Mouse (Mus musculus) CH12.LX (cell line): ENCODE results near the gene Myo18a. TPM values are rescaled to one million over a fixed set of nuclear protein-coding genes. Genes with fewer than 3 reads are reported as not detected.

ENCODE experiments used
- DNase-seq: peaks from one replicate; pipeline ENCODE4 v3.0.0-alpha.2; 2013; ENCODE audit errors: extremely low read depth
- H3K27ac ChIP-seq: 2 replicates; pipeline ENCODE4 v1.5.1; 2012; ENCODE audit warnings: low read depth, mild to moderate bottlenecking, control low read depth, moderate library complexity; ENCODE audit not compliant: insufficient read depth
- H3K27me3 ChIP-seq: replicated peaks from 2 replicates; pipeline ENCODE3; 2012; ENCODE audit warnings: inconsistent platforms
- H3K36me3 ChIP-seq, 2 experiments: replicated peaks in 1 of 2; 2 replicates each; pipeline versions ENCODE3 to v1.6.1; 2012; ENCODE audit warnings: inconsistent platforms in 1 of 2, low read length in 1 of 2, mild to moderate bottlenecking in 1 of 2, mixed read lengths in 1 of 2, moderate library complexity in 1 of 2; ENCODE audit not compliant: control insufficient read depth in 1 of 2, insufficient read depth in 1 of 2
- H3K4me1 ChIP-seq, 2 experiments: 2 replicates each; pipeline ENCODE4 v1.6.1; 2012; ENCODE audit warnings: inconsistent platforms in 1 of 2, moderate library complexity in 1 of 2; ENCODE audit not compliant: insufficient read depth in 2 of 2, control insufficient read depth in 1 of 2
- H3K4me2 ChIP-seq: 2 replicates; pipeline ENCODE4 v1.6.1; 2012; ENCODE audit warnings: low read depth, mild to moderate bottlenecking, control low read depth; ENCODE audit not compliant: poor library complexity, insufficient read depth, severe bottlenecking
- H3K4me3 ChIP-seq, 3 experiments: fragments of 150-350 bp in 1 of 3; sonication (generic) in 1 of 3; replicated peaks in 1 of 3; 2 replicates each; pipeline versions ENCODE3 to v1.5.1; 2011 to 2012; ENCODE audit warnings: low read depth in 2 of 3, low read length in 2 of 3, mild to moderate bottlenecking in 2 of 3, moderate library complexity in 2 of 3, control low read depth in 1 of 3, improper control_type of control experiment in 1 of 3, inconsistent platforms in 1 of 3, mixed read lengths in 1 of 3; ENCODE audit not compliant: poor library complexity in 1 of 3
- H3K79me2 ChIP-seq: replicated peaks from 2 replicates; pipeline ENCODE4 v1.6.1; 2012; ENCODE audit warnings: mild to moderate bottlenecking, moderate library complexity; ENCODE audit not compliant: control insufficient read depth, poor library complexity, insufficient read depth, severe bottlenecking; ENCODE audit errors: extremely low read depth
- H3K9ac ChIP-seq: 2 replicates; pipeline ENCODE4 v1.6.1; 2012; ENCODE audit warnings: low read depth, mild to moderate bottlenecking, control low read depth, moderate library complexity; ENCODE audit not compliant: insufficient read depth
- H3K9me3 ChIP-seq: replicated peaks from 2 replicates; pipeline ENCODE3; 2012; ENCODE audit warnings: low read length, inconsistent platforms, mixed read lengths
- BHLHE40 ChIP-seq: IDR thresholded peaks from 2 replicates; pipeline ENCODE4 v1.6.1; 2011; ENCODE audit warnings: mild to moderate bottlenecking, low read depth, low read length, improper control_type of control experiment
- CHD1 ChIP-seq: IDR thresholded peaks from 2 replicates; pipeline ENCODE4 v1.6.1; 2012; ENCODE audit warnings: low read depth, low read length, improper control_type of control experiment, inconsistent platforms
- CTCF ChIP-seq, 2 experiments: IDR thresholded peaks in 1 of 2; conservative IDR thresholded peaks in 1 of 2; 2 replicates each; pipeline ENCODE4 v1.5.1; 2011 to 2012; ENCODE audit warnings: low read depth in 2 of 2, low read length in 2 of 2, improper control_type of control experiment in 1 of 2, inconsistent platforms in 1 of 2, mild to moderate bottlenecking in 1 of 2, moderate library complexity in 1 of 2
- EP300 ChIP-seq: IDR thresholded peaks from 2 replicates; pipeline ENCODE4 v1.6.1; 2011; ENCODE audit warnings: low read length, improper control_type of control experiment
- ETS1 ChIP-seq: conservative IDR thresholded peaks from 2 replicates; pipeline ENCODE4 v1.6.1; 2012; ENCODE audit warnings: low read depth, mild to moderate bottlenecking, inconsistent platforms, low read length, improper control_type of control experiment, moderate library complexity
- GABPA ChIP-seq: IDR thresholded peaks from 2 replicates; pipeline ENCODE4 v1.6.1; 2012; ENCODE audit warnings: low read depth, low read length, improper control_type of control experiment, inconsistent platforms; ENCODE audit not compliant: insufficient replicate concordance
- IRF4 ChIP-seq: IDR thresholded peaks from 2 replicates; pipeline ENCODE4 v1.6.1; 2014; ENCODE audit warnings: low read depth, mild to moderate bottlenecking, inconsistent platforms, low read length, improper control_type of control experiment
- JUND ChIP-seq: conservative IDR thresholded peaks from 2 replicates; pipeline ENCODE4 v1.6.1; 2011; ENCODE audit warnings: low read depth, low read length, improper control_type of control experiment
- MAFK ChIP-seq: IDR thresholded peaks from 2 replicates; pipeline ENCODE4 v1.6.1; 2011; ENCODE audit warnings: low read length, improper control_type of control experiment; ENCODE audit not compliant: insufficient replicate concordance
- MAX ChIP-seq: IDR thresholded peaks from 2 replicates; pipeline ENCODE4 v1.6.1; 2011; ENCODE audit warnings: low read length, improper control_type of control experiment
- MAZ ChIP-seq: IDR thresholded peaks from 2 replicates; pipeline ENCODE4 v1.6.1; 2012; ENCODE audit warnings: low read depth, mild to moderate bottlenecking, inconsistent platforms, low read length, improper control_type of control experiment, moderate library complexity
- MEF2A ChIP-seq: IDR thresholded peaks from 2 replicates; pipeline ENCODE4 v1.6.1; 2014; ENCODE audit warnings: low read depth, mild to moderate bottlenecking, inconsistent platforms, low read length, improper control_type of control experiment, borderline replicate concordance
- MXI1 ChIP-seq: IDR thresholded peaks from 2 replicates; pipeline ENCODE4 v1.6.1; 2011; ENCODE audit warnings: mild to moderate bottlenecking, low read depth, low read length, improper control_type of control experiment
- NRF1 ChIP-seq: IDR thresholded peaks from 2 replicates; pipeline ENCODE4 v1.6.1; 2014; ENCODE audit warnings: low read depth, mild to moderate bottlenecking, inconsistent platforms, low read length, improper control_type of control experiment, moderate library complexity
- POLR2A ChIP-seq: IDR thresholded peaks from 2 replicates; pipeline ENCODE4 v1.6.1; 2011; ENCODE audit warnings: low read depth, mild to moderate bottlenecking, improper control_type of control experiment, low read length
- POLR2AphosphoS2 ChIP-seq: IDR thresholded peaks from 2 replicates; pipeline ENCODE4 v1.6.1; 2011; ENCODE audit warnings: low read depth, low read length, improper control_type of control experiment
- SIN3A ChIP-seq: IDR thresholded peaks from 2 replicates; pipeline ENCODE4 v1.6.1; 2012; ENCODE audit warnings: low read length, improper control_type of control experiment, inconsistent platforms
- SMC3 ChIP-seq: IDR thresholded peaks from 2 replicates; pipeline ENCODE4 v1.6.1; 2011; ENCODE audit warnings: low read depth, low read length, improper control_type of control experiment
- TBP ChIP-seq: conservative IDR thresholded peaks from 2 replicates; pipeline ENCODE4 v1.6.1; 2011; ENCODE audit warnings: low read depth, low read length, improper control_type of control experiment
- TCF12 ChIP-seq: IDR thresholded peaks from 2 replicates; pipeline ENCODE4 v1.6.1; 2014; ENCODE audit warnings: low read depth, mild to moderate bottlenecking, inconsistent platforms, low read length, improper control_type of control experiment
- UBTF ChIP-seq: IDR thresholded peaks from 2 replicates; pipeline ENCODE4 v1.6.1; 2012; ENCODE audit warnings: low read depth, mild to moderate bottlenecking, inconsistent platforms, low read length, improper control_type of control experiment, moderate library complexity
- USF1 ChIP-seq: IDR thresholded peaks from 2 replicates; pipeline ENCODE4 v1.6.1; 2014; ENCODE audit warnings: low read depth, mild to moderate bottlenecking, inconsistent platforms, low read length, improper control_type of control experiment
- USF2 ChIP-seq: conservative IDR thresholded peaks from 2 replicates; pipeline ENCODE4 v1.6.1; 2011; ENCODE audit warnings: low read depth, low read length, improper control_type of control experiment
- ZC3H11A ChIP-seq: IDR thresholded peaks from 2 replicates; pipeline ENCODE4 v1.6.1; 2012; ENCODE audit warnings: low read depth, mild to moderate bottlenecking, inconsistent platforms, low read length, improper control_type of control experiment
- ZKSCAN1 ChIP-seq: IDR thresholded peaks from 2 replicates; pipeline ENCODE4 v1.6.1; 2012; ENCODE audit warnings: low read depth, inconsistent platforms, low read length, improper control_type of control experiment, borderline replicate concordance
- ZMIZ1 ChIP-seq: IDR thresholded peaks from 2 replicates; pipeline ENCODE4 v1.6.1; 2012; ENCODE audit warnings: low read depth, mild to moderate bottlenecking, inconsistent platforms, low read length, improper control_type of control experiment
- ZNF384 ChIP-seq: IDR thresholded peaks from 2 replicates; pipeline ENCODE4 v1.6.1; 2012; ENCODE audit warnings: low read depth, low read length, improper control_type of control experiment, inconsistent platforms
- dilution Hi-C: fragments of 300-500 bp; cut with MboI; formaldehyde crosslinking; loops from 2 replicates; pipeline ENCODE4 v1.14.3; 2020; ENCODE audit warnings: low sequenced_read_pairs; ENCODE audit not compliant: extremely low pct_unique_long_range_greater_than_20kb, extremely low pct_ligation_motif_present
- in situ Hi-C: fragments of 300-500 bp; cut with MboI; formaldehyde crosslinking; loops from 3 replicates; pipeline ENCODE4 v1.14.3; 2019; ENCODE audit warnings: low sequenced_read_pairs, low pct_ligation_motif_present, low pct_unique_long_range_greater_than_20kb, mixed read lengths
- polyA plus RNA-seq: library from polyadenylated mRNA; unstranded; fragments of >175 nt; gene quantifications from 2 replicates; pipeline ENCODE4 v1.2.1, GENCODE M21; 2012; ENCODE audit warnings: low read depth; ENCODE audit not compliant: insufficient read length
- total RNA-seq, 2 experiments: library from RNA; depleted of rRNA; stranded (reverse); fragments of 300-350 nt in 1 of 2; fragments of >200 nt in 1 of 2; gene quantifications; 2 replicates each; pipeline ENCODE4 v1.2.3; 2012 to 2014

Gene Myo18a
- total and polyA plus RNA-seq, 3 experiments = 6.3 to 24.8 (median 16.8) TPM

DNA sequence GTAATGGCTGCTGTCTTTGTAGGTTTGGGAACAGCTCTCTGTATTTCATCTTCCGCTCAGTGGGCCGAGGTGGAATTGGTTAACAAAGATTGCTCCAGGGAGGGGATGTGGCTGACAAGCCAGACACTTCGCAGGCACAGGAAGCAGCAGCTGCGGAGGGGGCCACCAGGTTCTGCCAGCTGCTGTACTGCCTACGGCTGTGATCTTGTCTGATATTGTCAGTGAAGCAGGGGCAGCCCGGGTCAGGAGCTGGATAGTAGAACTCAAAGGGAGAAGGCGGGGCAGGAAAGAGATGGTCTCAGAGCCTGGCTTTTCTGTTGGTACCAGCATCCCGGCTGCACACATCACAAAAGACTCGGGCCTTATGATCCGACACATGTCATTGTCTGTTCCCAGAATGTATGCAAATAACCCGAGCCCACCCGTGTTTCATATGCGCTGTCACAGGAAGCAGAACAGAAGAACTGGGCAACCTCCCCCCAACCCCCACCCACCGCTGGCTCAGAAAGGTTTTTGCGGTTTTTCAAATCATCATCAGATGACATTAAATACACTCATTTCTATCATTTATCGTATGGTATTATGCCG, 124.4 kb downstream of the Myo18a start:
- Histone ChIP-seq H3K27me3 (no peaks in the 10 kb centered on the region), H3K4me1 (peaks cover 6 to 60% of the 10 kb centered on the region in 2 experiments; a peak in 3 of 4 replicates), H3K27ac (no peak overlapping the region), H3K9me3 (no peaks in the 10 kb centered on the region), H3K79me2 (no peaks in the 10 kb centered on the region), H3K36me3 (no peaks in the 10 kb centered on the region), H3K9ac (no peak overlapping the region), H3K4me2 (peak overlapping the region; percentile 45; the same call in 1 of the 2 replicates), H3K4me3 (peak overlapping the region in 1 of 3 experiments; percentile 22)
- dilution Hi-C loops (no loop called here), in situ Hi-C loops (no loop called here)
- DNase-seq = peak; percentile 79
- TF ChIP-seq BHLHE40 (peak; percentile 40; the same call in 1 of the 2 replicates), USF1 (no peak), UBTF (0 out of 2 replicates have a peak, but pooled peaks have one; percentile 45), MAX (no peak), CHD1 (no peak), MAFK (no peak), POLR2AphosphoS2 (no peak), MEF2A (no peak), TBP (0 out of 2 replicates have a peak, but pooled peaks have one; percentile 51), SIN3A (peak; percentile 29; the same call in 1 of the 2 replicates), GABPA (no peak), ZC3H11A (no peak), JUND (no peak), ZMIZ1 (no peak), ETS1 (peak; percentile 48), IRF4 (0 out of 2 replicates have a peak, but pooled peaks have one; percentile 24), ZNF384 (no peak), CTCF (conservative IDR thresholded peaks at IDR 0.05 in 1 of 2, IDR thresholded peaks at IDR 0.05 in 1 of 2; ENCODE audit: low read depth in 2 of 2, low read length in 2 of 2) (no peak), MXI1 (no peak), NRF1 (no peak), EP300 (peak; percentile 18; the same call in 1 of the 2 replicates), ZKSCAN1 (no peak), TCF12 (no peak), SMC3 (no peak), USF2 (no peak), MAZ (0 out of 2 replicates have a peak, but pooled peaks have one; percentile 27), POLR2A (no peak)
